Mouse (Mus musculus) forebrain, embryonic 16.5 days (tissue): ENCODE measurements at regions not wholly inside any gene's neighbourhood (a gene's known extent, or its start where the extent isn't known, plus 50 kb on each side); places are given as distances from the start of the nearest gene placed in this dataset.
"Not testable (repeated sequence)": the region's sequence is repeated elsewhere in the genome, so short reads cannot be mapped to it uniquely, and the experiment has no call there.

Source experiments
- ATAC-seq: fragments of 200-750 bp; cut with Nextera tagmentation; 2 replicates; pipeline ENCODE4 v1.8.0; 2017; ENCODE audit warnings: mild to moderate bottlenecking, moderate library complexity
- H3K27ac ChIP-seq: fragments of 300-500 bp; sonication (generic); 2 replicates; pipeline ENCODE4 v1.5.1; 2014; ENCODE audit warnings: low read length, control low read depth
- H3K27me3 ChIP-seq: fragments of 300-500 bp; sonication (generic); replicated peaks from 2 replicates; pipeline ENCODE4 v1.6.1; 2014; ENCODE audit warnings: low read length; ENCODE audit not compliant: control insufficient read depth, insufficient read depth
- H3K36me3 ChIP-seq: fragments of 300-500 bp; sonication (generic); 2 replicates; pipeline ENCODE4 v1.6.1; 2014; ENCODE audit not compliant: control insufficient read depth, insufficient read depth
- H3K4me1 ChIP-seq: fragments of 300-500 bp; sonication (generic); replicated peaks from 2 replicates; pipeline ENCODE4 v1.6.1; 2014; ENCODE audit warnings: low read length; ENCODE audit not compliant: control insufficient read depth, insufficient read depth
- H3K4me2 ChIP-seq: fragments of 300-500 bp; sonication (generic); 2 replicates; pipeline ENCODE4 v1.6.1; 2014; ENCODE audit warnings: mild to moderate bottlenecking, low read length, control low read depth
- H3K4me3 ChIP-seq: fragments of 300-500 bp; sonication (generic); replicated peaks from 2 replicates; pipeline ENCODE4 v1.5.1; 2014; ENCODE audit warnings: mild to moderate bottlenecking, low read length, control low read depth
- H3K9ac ChIP-seq: fragments of 300-500 bp; sonication (generic); replicated peaks from 2 replicates; pipeline ENCODE4 v1.6.1; 2014; ENCODE audit warnings: low read depth, low read length, control low read depth
- H3K9me3 ChIP-seq: fragments of 300-500 bp; sonication (generic); 2 replicates; pipeline ENCODE4 v1.6.1; 2016; ENCODE audit warnings: low read length; ENCODE audit not compliant: control insufficient read depth
- WGBS: fragments of 180-500 bp; shearing (Covaris S2); extraction: QIAGEN DNeasy Blood & Tissue Kit; methylation state at CpG from one replicate; pipeline ENCODE4 v1.1.7; 2014; 5-methylcytosine and 5-hydroxymethylcytosine counted together

DNA sequence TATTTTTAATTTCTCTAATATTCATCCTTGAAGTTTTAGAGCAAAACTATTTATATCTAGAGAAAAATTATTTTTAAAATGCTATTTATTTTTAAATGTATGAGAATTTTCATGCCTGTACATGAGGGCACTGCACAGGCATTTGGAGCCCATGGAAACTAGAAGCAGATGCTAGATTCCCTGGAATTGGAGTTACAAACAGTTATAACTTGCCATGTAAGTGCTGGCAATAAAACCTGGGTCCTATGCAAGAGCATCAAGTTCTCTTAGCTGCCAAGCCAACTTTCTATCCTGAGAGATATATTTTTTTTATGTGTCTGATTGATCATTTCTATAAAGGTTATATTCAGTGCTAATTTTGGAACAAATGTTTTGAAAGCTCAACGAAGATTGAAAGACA is 189.7 kb upstream of the St8sia4 start:
- no peak overlapping the region for H3K27ac ChIP-seq
- no peaks in the 10 kb centered on the region for H3K36me3 ChIP-seq
- peak; percentile 71 for ATAC-seq
- 77% methylated on average over 1 of the region's 1 CpGs for WGBS
- no peak overlapping the region for H3K4me2 ChIP-seq
- no peaks in the 10 kb centered on the region for H3K27me3 ChIP-seq
- no peaks in the 10 kb centered on the region for H3K4me1 ChIP-seq
- H3K9ac ChIP-seq, result no peak overlapping the region
- no peak overlapping the region for H3K4me3 ChIP-seq
- H3K9me3 ChIP-seq, result no peaks in the 10 kb centered on the region

DNA sequence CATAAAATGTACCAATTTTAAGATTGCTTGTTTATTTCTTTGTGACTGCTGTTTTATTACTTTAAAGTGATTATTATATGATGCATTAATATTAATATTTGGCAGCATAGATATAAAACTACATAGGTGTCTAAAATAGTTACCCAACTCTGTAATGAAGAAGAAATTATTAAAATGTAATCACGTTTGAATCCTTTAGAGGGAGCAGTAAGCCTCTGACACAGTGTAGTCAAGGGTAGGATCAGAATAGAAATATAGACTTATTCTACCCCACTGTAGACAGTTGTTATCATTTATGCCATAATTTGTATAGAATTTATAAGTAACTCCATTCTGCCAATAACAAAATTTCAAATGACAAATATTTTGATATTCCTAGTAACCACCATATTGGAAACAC is 167.3 kb upstream of the St8sia4 start:
- no peak for ATAC-seq
- no peak overlapping the region for H3K4me2 ChIP-seq
- no peak overlapping the region for H3K4me3 ChIP-seq
- WGBS, result 76% methylated on average over 1 of the region's 1 CpGs
- no peaks in the 10 kb centered on the region for H3K9me3 ChIP-seq
- H3K9ac ChIP-seq, result no peak overlapping the region
- no peaks in the 10 kb centered on the region for H3K27me3 ChIP-seq
- no peaks in the 10 kb centered on the region for H3K36me3 ChIP-seq
- H3K27ac ChIP-seq, result no peak overlapping the region
- no peaks in the 10 kb centered on the region for H3K4me1 ChIP-seq

DNA sequence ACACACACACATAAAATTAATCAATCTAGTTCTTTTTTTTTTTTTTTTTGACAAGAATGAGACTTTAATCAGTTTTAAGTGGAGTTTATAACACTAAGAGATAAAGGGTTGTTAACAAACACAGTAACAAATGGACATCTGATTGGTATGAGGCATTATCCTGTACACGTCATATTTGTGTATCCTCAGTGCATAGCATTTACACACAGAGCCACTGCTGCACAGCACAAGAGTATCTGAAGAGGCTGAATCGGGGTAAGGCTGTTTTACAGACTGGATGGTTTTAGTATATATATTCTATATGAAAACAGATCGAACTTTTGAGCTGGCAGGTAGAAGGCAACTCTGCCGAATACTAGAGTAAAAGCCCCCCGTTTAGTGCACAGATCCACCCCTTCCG is 163.3 kb upstream of the St8sia4 start:
- not testable (repeated sequence) for H3K9ac ChIP-seq, H3K9me3 ChIP-seq, H3K27me3 ChIP-seq, H3K27ac ChIP-seq, H3K4me1 ChIP-seq, ATAC-seq, H3K4me3 ChIP-seq, H3K4me2 ChIP-seq, H3K36me3 ChIP-seq
- no CpG with 5 or more reads among the region's 6 CpGs for WGBS
